Mouse (Mus musculus): ENCODE data around the gene Serpina1f.

DNA sequence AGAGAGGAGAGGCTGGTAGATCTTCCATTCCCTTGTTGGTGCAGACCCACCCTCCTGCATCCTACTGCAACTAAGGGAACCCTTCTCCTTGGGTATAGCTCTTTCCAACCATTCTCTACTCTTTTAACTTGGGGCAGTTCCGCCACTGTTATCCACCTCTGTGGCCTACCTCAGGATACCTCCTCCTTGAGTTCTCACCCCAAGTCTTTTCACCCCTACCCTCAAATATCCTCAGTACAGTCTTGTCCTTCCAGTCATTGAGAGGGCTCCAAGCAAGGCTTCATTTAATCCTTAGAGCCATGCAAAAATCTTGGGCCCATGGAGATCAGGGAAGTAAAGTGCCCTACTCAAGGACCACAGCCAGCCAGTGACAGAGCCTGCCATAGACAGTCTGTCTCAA is 19.3 kb downstream of the Serpina1f start, which contains the start of gene Serpina16:
- TF ChIP-seq POLR2A (IDR thresholded peaks at IDR 0.05; ENCODE audit: low read depth, low read length) (no peak), CTCF (conservative IDR thresholded peaks at IDR 0.05; ENCODE audit: insufficient read depth, insufficient read length, low read depth, low read length) (no peak)

All from kidney, adult 2 months (tissue).